Mouse (Mus musculus): ENCODE measurements around the gene Mtfmt. TPM values are rescaled to one million over a fixed set of nuclear protein-coding genes. Genes with fewer than 3 reads are reported as not detected.

Gene Mtfmt
- total RNA-seq, 2 experiments from 2014 or later: 15.4 to 16.5 TPM

DNA sequence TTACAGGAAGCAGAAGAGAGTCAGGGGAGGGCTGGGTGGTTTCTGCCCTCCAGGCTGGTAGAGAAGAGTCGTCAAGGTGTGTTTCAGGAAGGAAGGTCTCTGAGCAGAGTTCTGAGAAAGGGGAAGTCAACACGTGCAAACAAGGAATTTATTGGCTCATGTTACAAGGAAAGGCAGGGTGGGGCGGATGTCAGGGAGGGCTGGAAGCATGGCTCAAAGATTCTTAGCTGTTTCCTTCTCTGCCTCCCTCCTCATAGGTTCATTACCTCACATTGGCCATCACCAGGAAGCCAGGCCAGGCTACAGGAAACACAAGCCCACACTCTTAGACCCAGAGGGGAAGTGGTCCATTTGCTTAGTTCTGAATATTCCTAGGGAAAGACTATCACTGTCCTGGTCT is 11.2 kb upstream of the Mtfmt start:
- no peak for DNase-seq (ENCODE audit: low spot score in 2 of 2)

DNA sequence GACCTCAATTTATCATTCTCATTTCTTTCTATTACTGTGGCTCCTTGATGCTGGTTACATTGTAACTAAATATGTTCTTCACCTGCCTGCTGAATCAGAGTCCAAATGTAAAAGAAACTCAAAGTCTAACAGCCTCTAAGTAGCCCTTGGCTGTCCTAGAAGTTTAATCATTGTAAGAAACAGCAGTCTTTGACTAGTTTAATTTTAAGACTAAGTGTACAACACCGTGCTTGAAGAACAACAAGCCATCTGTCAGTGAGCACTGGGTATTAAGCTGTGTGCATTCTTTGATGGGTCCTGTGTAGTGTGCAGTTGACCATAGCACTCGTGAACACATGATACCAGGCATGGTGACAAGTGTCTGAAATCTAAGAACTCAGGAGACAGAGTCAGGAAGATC is 8.1 kb upstream of the Mtfmt start:
- no peak for DNase-seq (ENCODE audit: low spot score in 2 of 2)

DNA sequence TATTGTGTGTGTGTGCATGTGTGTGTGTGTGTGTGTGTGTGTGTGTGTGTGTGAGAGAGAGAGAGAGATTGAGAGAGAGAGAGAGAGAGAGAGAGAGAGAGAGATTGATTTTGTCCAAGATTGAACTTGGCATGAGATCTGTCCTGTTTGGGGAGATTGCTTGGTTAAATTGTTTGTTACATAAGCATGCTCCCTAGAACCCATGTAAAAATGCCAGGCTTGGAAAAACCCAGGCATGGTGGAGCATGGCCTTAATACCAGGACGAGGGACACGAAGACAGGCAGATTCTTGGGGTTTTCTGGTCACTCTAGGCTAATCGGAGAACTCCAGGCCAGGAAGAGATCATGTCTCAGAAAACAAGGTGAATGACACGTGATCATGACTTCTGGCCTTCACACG is 7.6 kb upstream of the Mtfmt start:
- DNase-seq (ENCODE audit: low spot score in 2 of 2): no peak

DNA sequence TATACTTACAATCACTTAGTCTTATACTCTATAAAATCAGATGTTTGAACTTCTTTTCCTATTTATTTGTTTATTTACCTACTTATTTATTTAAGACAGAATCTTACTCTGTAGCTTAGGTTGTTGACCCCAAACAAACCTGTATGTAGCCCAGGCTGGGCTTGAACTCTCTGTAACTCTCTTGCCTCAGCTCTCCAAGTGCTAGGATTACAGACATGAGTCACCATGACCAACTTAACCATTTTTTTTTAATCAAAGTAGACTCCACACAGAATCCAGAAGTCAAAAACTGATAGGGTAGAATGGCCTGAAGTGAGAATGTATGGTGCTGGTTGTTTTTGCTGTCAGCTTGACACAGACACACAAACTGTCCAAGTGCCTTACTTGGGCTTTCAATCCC is 5.2 kb upstream of the Mtfmt start:
- no peak for DNase-seq (ENCODE audit: low spot score in 2 of 2)

DNA sequence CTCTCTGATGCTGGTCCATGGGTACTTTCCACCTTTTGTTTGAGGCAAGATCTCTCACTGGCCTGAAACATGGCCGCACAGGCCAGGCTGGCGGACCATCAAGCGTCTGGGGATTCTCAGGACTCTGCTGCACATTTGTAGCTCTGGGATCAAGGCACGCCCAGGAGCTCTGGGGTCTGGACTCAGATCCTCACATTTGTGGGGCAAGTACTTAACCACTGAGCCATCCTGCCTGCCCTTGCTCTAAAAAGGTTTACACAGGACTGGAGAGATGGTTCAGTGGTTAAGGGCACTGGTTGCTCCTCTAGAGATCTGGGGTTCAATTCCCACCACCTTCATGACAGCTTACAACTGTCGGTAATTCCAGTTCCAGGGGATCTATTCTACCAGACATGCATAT is 4.7 kb upstream of the Mtfmt start:
- no peak for DNase-seq (ENCODE audit: low spot score in 2 of 2)

DNA sequence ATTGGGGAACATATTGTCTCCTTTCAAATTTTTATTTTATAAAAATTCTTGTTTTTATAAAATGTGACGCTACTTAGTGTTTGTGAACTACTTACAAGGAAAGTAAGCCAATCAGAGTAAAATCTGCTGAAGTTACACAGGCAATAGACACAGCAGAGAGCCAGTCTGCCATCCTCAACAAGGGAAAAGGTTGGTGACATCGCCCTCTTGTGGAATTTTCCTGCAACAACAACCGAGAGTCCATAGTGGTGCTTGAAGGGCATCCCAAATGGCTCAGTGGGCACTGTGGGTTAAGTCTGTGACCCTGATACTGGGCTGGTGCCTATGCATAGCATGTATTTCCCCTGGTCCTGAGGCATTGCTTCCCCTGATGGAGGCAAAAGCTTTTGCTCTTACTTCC is 3.3 kb upstream of the Mtfmt start:
- DNase-seq (ENCODE audit: low spot score in 2 of 2): peak; percentile 89 to 94

DNA sequence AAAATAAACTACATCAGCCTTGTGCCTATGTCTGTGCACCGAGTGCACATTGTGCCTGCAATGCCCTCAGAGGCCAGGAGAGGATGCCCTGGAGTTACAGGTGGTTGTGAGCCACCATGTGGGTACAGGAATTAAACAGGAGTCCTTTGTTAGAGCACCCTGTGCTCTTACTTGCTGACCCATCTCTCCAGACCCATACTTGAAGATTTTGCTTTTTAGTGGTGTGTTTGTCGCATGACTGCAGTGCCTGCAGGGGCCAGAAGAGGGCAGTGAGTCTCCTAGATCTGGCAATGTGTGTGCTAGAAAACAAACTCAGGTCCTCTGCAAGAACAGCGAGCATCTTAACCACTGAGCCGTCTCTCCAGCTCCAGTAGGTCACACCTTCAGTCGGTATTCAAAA is 1.4 kb upstream of the Mtfmt start:
- peak in 1 of 2 experiments; percentile 20 for DNase-seq (ENCODE audit: low spot score in 2 of 2)

DNA sequence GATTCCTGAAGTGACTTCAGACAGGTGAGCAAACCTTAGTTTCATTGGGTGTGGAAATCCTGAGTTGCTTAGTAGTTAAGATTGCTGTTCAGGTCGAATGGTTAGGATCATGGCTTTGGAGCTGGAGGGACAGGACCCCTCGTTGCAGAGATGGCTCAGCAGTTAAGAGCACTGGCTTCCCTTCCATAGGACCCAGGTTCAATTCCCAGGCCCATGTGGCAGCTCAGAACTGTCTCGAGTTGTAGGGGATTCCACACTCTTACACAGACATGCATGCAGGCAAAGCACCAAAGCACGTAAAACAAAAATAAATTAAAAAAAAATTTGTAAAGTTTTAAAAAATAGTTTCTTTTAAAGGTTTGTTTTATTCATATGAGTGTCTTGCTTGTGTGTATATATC is 371 bp upstream of the Mtfmt start:
- DNase-seq (ENCODE audit: low spot score in 2 of 2): no peak

DNA sequence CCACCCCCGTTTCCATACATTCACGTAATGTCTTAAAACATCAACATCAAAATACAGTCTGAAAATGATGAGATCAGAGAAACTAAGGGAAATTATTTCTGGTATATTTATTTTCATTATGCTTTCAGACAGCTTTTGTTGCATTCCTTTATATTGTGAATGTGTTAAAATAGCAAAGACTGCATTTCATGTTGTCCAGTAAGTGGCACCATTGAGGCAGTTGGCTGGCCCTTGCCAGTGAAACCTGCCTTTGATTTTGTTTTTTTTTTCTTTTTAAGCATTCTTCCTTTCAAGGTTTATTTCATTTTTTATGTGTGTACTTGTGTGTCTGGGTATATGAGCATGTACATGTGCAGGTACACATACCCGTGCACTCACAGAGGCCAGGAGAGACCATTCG is 9.1 kb downstream of the Mtfmt start:
- no peak for DNase-seq (ENCODE audit: low spot score in 2 of 2)

DNA sequence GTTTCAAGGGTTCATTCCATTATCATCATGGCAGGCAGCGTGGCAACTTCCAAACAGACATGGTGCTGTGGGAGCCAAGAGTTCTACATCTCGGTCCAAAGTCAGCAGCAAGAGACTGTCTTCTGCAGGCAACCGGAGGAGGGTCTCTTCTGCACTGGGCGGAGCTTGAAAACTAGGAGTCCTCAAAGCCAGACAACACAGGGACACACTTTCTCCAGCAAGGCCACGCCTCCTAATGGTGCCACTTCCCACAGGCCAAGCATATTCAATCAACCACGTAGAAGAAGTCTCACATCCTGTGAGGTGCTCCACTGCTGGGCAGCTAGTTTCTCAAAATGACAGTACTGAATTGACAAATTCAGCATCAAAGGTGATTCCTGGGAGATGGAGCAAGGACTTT is 12.4 kb downstream of the Mtfmt start:
- no peak for DNase-seq (ENCODE audit: low spot score in 2 of 2)

DNA sequence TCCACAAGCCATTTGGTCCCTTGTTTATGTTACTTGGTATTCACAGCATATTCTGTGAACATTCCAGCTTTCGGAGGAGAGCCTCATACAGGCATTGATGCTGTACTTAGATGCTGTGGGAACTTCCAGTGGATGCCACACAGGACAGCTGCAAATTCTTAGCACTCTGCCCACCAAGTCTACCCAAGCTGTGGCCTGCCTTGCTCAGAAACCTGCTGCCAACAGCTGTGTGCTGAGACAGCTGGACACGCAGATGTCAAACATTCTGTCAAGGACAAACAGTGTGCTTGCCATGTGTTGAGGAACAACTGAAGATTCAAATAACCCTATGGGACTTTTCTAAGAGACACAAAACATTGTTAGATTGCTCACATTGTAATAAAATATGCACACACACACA is 23.4 kb downstream of the Mtfmt start:
- DNase-seq (ENCODE audit: low spot score in 2 of 2): no peak

DNA sequence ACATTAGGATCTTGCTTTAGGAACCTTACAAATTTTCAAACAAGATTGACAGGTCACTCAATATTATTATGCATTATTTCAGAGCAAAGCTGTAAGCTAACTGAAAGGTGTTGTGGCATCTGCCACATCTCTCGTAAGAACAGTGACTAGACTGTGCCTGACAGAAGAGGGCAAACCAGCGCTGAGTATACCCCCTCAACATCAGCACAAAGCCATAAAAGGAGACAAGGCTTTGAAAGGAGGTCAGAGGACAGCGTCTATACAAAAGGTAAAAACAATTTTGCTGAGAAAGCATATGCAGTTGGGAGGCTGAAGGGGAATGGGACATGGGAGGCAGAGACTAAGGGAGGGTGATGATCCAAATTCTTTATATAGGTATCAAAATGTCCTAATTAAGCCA is 24.6 kb downstream of the Mtfmt start:
- DNase-seq (ENCODE audit: low spot score in 2 of 2): no peak

DNA sequence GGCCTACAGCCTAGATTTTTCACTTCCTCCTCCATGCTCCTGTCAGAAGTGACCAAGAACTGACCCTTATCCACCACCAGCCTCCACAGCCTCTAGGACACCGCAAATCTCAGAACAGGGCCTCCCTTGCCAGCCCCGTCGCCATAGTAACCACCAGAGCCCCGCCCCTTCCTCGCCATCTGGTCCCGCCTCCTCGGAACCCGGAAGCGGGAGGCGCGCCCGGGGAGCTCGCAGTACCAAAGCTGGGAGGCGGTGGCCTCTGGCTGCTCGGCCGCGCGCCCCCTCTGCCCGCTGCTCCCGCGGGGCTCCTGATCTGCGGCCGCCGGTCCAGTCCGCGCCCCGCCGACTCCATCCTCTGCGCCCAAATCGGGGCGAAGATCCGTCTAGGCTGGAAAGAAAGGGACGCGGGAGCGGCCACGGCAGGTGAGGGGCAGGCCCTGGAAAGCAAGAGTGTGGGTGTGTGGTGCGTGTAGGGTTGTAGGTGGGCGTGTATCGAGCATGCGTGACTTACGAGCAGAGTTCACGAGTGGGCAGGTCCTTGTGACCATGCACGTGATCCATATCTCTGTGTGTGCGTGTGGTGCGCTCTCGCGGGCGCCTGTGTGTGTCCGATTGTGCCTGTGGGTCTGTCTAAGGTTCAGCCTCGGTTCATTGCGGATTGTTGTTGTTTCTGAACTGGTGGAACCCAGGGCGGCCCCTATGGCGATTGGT is 25.3 kb downstream of the Mtfmt start, which contains the start of gene Spg21:
TSS of gene Spg21 (plus strand) at position 216 of the 711 bp plus-strand sequence.
- DNase-seq (ENCODE audit: low spot score in 2 of 2): peak; percentile 96

DNA sequence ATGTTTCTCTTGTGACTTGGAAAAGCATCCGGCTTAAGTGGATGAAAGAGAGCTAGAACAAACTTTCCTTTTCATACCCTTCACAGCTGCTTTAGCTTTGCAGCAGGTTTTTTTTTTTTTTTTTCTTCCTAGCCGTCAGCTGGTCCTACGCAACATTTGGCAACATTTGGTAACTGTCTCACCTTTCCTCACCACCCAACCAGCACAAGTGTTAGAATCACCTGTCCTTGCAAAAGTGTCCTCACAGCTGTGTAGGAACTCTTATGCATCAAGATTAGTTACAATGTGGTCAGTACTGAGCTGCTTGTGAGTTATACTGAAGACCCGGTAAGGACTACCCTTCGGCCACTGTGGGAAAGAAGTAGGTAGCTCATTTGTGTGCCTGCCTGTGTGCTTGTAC is 27.0 kb downstream of the Mtfmt start:
- no peak for DNase-seq (ENCODE audit: low spot score in 2 of 2)

DNA sequence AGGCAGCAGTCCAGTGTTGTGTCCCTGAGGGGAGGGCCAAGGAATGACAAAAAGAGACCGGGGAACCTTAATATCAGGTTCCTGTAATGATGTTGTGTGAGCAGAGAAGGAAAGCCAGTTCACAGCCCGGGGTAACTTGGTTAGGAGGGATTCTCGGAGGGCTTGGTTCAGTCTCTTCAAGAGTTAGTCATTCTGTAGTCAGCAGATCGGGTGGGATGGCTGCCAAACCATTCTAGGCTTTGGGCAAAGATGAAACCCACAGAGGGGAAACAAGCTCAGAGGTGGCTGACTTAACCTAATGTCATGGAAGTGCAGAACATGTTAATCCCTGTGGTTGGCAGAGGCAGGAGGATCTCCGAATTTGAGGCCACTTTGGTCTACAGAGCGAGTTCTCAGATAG is 28.6 kb downstream of the Mtfmt start:
- DNase-seq (ENCODE audit: low spot score in 2 of 2): peak in 1 of 2 experiments; percentile 7

DNA sequence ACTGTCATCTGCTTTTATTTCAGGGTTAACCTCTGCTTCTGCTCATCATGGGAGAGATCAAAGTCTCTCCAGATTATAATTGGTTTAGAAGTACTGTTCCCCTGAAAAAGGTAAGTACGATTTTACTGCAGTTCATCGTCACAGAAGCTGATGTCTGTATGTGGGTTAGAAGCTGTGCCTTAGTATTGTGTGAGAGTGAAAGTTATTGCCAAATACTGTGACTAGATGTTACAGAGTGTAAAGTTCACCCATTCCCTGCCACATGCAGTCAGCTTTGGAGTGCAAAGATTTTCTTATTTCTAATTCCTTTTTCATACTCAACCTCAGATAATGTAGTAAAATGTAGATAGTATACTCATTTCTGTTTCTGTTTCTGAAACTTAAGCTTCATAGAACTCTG is 29.7 kb downstream of the Mtfmt start:
- no peak for DNase-seq (ENCODE audit: low spot score in 2 of 2)

DNA sequence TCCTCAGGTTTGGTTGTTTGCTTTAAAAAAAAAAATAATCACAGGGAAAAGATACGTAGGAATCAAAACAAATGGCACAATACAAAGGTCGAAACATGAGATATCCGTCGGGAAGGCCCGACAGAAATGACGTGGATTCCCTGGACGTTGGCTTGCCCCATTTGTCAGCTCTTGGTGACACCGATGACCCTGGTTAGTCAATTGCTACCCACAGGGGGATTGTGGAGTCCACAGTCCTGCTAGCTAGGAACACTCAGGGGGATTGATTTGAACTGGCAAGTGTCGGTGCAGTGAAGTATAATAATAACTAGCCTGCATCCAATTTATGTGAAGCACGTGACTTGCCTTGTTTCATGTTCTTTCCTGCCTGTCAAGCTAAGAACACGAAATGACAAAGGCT is 32.1 kb downstream of the Mtfmt start:
- DNase-seq (ENCODE audit: low spot score in 2 of 2): no peak

DNA sequence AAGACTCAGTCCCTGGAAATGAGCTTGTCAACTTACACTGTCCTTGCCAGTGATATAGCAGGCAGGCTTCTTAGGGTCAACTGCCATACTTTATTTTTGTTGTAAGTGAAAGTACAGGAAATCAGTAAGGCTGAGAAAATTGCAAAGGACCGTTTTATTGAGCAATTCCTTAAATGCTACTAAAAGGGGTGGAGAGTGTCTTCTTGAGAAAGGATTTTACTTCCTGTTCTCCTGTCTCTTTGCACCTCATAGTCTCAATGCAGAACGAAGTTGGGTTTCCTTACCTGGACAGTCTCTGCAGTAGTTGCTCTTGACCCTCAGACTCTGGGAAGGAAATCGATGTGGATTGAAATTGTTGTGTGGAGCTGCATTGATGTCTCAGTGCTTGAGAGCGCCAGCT is 37.2 kb downstream of the Mtfmt start:
- DNase-seq (ENCODE audit: low spot score in 2 of 2): no peak

DNA sequence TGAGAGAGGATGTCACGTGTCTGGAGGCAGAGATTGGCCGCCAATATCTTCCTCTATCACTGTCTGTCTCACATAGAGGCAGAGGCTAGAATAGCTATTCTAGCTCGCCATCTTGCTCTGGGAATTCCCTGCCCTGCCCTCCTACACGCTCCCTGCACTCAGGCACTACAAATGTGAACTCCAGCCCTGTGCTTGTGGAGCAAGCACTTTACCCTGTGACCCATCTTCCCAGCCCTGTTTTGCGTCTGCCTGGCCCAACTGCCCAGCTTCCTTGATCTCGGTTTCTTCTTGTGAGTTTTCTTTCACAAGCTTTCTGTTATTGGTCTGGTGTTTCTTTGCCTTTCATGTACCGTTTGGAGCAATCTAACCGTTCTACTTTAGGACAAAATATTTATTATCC is 43.6 kb downstream of the Mtfmt start:
- DNase-seq (ENCODE audit: low spot score in 2 of 2): no peak

DNA sequence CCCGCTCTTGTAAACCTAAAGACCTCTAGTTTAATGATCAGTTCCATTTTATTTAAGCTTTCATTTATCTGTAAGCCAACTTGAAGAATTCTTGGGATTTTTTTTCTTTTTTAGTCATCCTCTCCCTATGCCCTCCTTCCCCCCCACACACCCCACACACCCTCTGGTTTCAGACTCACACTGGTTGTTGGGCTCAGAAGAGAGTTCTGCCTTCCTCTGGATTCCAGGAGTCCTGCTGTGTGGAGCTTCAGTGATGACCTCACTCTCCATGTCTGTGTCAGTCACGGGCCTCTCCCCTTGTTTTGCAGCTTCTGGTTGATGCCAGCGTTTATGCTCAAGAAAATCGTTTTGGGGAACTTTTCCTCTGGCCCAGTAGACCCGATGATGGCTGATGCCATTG is 44.5 kb downstream of the Mtfmt start:
- DNase-seq (ENCODE audit: low spot score in 2 of 2): no peak

DNA sequence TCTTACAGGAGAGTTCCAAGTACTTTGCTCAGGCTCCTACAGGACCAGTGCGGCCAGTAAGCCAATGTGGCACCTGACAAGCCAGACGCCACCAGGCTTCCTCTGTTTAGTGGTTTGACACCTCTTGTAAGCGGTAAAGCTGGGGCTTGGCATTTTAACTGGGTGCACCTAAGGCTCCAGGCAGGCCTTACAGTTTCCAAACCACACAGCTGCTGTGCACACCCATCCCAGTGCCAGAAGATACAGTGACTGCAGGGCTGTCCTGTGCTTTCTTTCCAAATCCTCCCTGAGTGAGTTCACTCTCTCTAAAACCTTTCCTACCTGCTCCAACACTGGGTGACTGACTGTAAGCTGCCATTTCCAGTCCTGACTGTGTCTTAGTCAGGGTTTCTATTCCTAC is 55.9 kb downstream of the Mtfmt start:
- no peak for DNase-seq (ENCODE audit: low spot score in 2 of 2)

DNA sequence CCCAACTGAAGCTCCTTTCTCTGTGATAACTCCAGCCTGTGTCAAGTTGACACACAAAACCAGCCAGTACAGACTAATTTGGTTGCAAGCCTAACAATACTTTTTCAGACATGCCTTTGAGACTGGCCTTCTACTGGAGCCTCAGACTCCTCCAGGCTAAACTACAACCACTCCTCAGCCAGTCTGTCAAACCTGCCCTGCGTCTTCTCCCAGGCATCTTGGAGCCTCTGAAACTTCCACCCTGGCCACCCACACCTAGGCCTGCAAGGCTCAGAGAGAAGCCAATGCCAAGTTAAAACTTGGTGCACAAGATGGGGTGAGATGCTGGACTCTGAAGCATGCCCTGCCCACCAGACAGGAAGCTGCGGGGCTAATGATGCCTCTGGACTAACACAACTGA is 56.8 kb downstream of the Mtfmt start:
- DNase-seq (ENCODE audit: low spot score in 2 of 2): no peak

DNA sequence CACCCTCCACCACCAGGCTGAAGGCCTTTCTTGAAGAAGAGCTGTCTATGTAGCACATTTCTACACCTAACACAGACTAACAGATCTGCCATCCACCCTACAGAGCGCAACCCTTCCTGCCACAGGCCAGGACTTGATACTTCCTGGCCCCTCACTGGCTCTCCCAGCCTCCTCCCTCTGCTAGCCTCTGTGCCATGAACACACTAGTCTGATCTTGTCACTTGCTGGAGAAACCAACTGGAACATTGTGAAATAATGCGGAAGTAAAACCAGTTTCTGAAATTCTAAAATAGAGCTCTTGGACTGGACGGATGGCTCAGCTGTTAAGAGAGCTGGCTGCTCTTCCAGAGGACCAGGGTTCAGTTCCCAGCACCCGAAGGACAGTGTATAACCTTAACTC is 57.3 kb downstream of the Mtfmt start:
- DNase-seq (ENCODE audit: low spot score in 2 of 2): no peak

DNA sequence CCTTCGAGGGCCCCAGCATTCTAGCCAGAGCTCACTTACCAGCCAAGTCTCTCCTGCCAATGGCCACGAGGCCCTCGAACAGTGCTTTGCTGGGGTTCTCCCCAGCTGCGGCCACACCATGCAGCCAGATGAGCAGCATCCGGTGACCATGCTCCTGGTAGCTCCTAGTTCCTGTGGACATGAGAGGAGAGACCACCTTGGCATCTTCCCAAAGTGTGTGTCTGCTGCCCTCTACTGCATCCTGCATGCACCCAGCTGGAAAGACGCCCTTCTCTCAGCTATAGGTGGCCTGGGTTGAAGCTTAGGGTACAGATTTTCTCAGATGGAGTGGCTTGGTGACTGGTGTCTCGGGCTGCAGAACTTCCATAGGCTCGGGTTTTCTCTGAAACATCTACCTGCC is 66.6 kb downstream of the Mtfmt start:
- DNase-seq (ENCODE audit: low spot score in 2 of 2): no peak

Data from left cerebral cortex, adult 18-20 months (tissue).